Comparison of ENCODE assay signal across 10 mouse cellular contexts in genomic region chr7:109114950-109115349, GRCm38 (mm10). TPM values are rescaled to one million over a fixed set of nuclear protein-coding genes. Genes with fewer than 3 reads are reported as not detected.
A peak's percentile ranks its signal among the peaks of the same experiment; 100 is the strongest.
DNase-seq lines count a peak whose midpoint lies in the region; ATAC-seq and TF ChIP-seq lines count a peak whose summit lies in the region.
"Had no signal": no experiment of that assay in that cellular context is flagged by ENCODE, and none has a peak within 500 bp of the region (broad histone marks: within the 10 kb centered on the region; RNA-seq: fewer than 3 reads in every experiment).

No protein-coding gene starts in this region.

- TF ChIP-seq CTCF in brain, embryonic 14.5 days (IDR thresholded peaks at IDR 0.05; ENCODE audit: borderline replicate concordance, extremely low read depth, insufficient read depth, insufficient read length): no peak

- H3K36me3 ChIP-seq in hindbrain, embryonic 16.5 days (ENCODE audit: control insufficient read depth, insufficient read depth, low read length): no peaks in the 10 kb centered on the region
- no peaks in the 10 kb centered on the region for H3K36me3 ChIP-seq in midbrain, embryonic 16.5 days (ENCODE audit: control insufficient read depth, insufficient read depth, low read length)
- H3K36me3 ChIP-seq: limb, embryonic 12.5 days had no signal

- H3K4me3 ChIP-seq in hindbrain, embryonic 16.5 days (ENCODE audit: low read length): no peak overlapping the region
- no peak overlapping the region for H3K4me3 ChIP-seq in midbrain, embryonic 16.5 days (ENCODE audit: low read depth, low read length)
- H3K4me3 ChIP-seq: limb, embryonic 12.5 days had no signal

- H3K9me3 ChIP-seq in hindbrain, embryonic 16.5 days (ENCODE audit: control insufficient read depth, low read length): no peaks in the 10 kb centered on the region
- no peaks in the 10 kb centered on the region for H3K9me3 ChIP-seq in midbrain, embryonic 16.5 days (replicated peaks; ENCODE audit: control insufficient read depth, low read length, poor library complexity, severe bottlenecking)
- H3K9me3 ChIP-seq: limb, embryonic 12.5 days had no signal

- TF ChIP-seq POLR2A in brain, embryonic 14.5 days (IDR thresholded peaks at IDR 0.05; ENCODE audit: borderline replicate concordance, extremely low read depth, insufficient read depth, insufficient read length, poor library complexity, severe bottlenecking): no peak

- no peaks in the 10 kb centered on the region for H3K27me3 ChIP-seq in hindbrain, embryonic 16.5 days (replicated peaks; ENCODE audit: control insufficient read depth, insufficient read depth, low read length)
- H3K27me3 ChIP-seq in midbrain, embryonic 16.5 days (ENCODE audit: control insufficient read depth, insufficient read depth, low read depth, low read length): no peaks in the 10 kb centered on the region
- H3K27me3 ChIP-seq: limb, embryonic 12.5 days had no signal

- peak; percentile 72 for ATAC-seq in hindbrain, embryonic 16.5 days
- peak; percentile 87 for ATAC-seq in midbrain, embryonic 16.5 days

- no peak overlapping the region for H3K4me2 ChIP-seq in hindbrain, embryonic 16.5 days (ENCODE audit: low read length)
- H3K4me2 ChIP-seq in midbrain, embryonic 16.5 days (ENCODE audit: low read length): no peak overlapping the region
- H3K4me2 ChIP-seq: limb, embryonic 12.5 days had no signal

- H3K27ac ChIP-seq in hindbrain, embryonic 16.5 days (ENCODE audit: low read depth, low read length): no peak overlapping the region
- peak overlapping the region; percentile 44 for H3K27ac ChIP-seq in midbrain, embryonic 16.5 days (ENCODE audit: low read length)
- H3K27ac ChIP-seq: limb, embryonic 12.5 days had no signal

- peak; percentile 91 for DNase-seq in brain, embryonic 14.5 days (ENCODE audit: low read depth)
- peak; percentile 47 for DNase-seq in embryo, embryonic 9.5 days (ENCODE audit: extremely low spot score)
- DNase-seq in ovary, postnatal 10 days (ENCODE audit: low spot score): no peak
- no peak for DNase-seq in layer of hippocampus, adult 18-20 months (ENCODE audit: low spot score in 2 of 2)
- no peak for DNase-seq in urinary bladder, postnatal 25 days (ENCODE audit: low spot score)
- no peak for DNase-seq in lung, postnatal 36 days
- DNase-seq: gastrocnemius, postnatal 14 days had no signal

- WGBS in hindbrain, embryonic 16.5 days: 18% methylated on average over 10 of the region's 10 CpGs
- WGBS in midbrain, embryonic 16.5 days: 13% methylated on average over 10 of the region's 10 CpGs

- no peak overlapping the region for H3K9ac ChIP-seq in hindbrain, embryonic 16.5 days (ENCODE audit: low read depth, low read length)
- H3K9ac ChIP-seq in midbrain, embryonic 16.5 days (ENCODE audit: low read depth, low read length): no peak overlapping the region
- H3K9ac ChIP-seq: limb, embryonic 12.5 days had no signal

- peaks cover 8% of the 10 kb centered on the region for H3K4me1 ChIP-seq in hindbrain, embryonic 16.5 days (ENCODE audit: control insufficient read depth, insufficient read depth, low read depth, low read length)
- peaks cover 6% of the 10 kb centered on the region for H3K4me1 ChIP-seq in midbrain, embryonic 16.5 days (ENCODE audit: control insufficient read depth, insufficient read depth, low read length)

RNA-seq across cellular contexts. Expression of gene Ric3, which starts 31.8 kb away (rescaled TPM):
- polyA plus RNA-seq in brain, embryonic 14.5 days (2012; rRNA removed): 22.3 and 25.0 TPM in 2 replicates
- 32.2 and 34.3 TPM in 2 replicates for polyA plus RNA-seq in hindbrain, embryonic 16.5 days (2015; fragmentation: Nextera tagmentation; extraction: Ambion mirVana)
- polyA plus RNA-seq in midbrain, embryonic 16.5 days (2015; fragmentation: Nextera tagmentation; extraction: Ambion mirVana): 36.1 and 38.0 TPM in 2 replicates
- 10 to 100 TPM; 67.2 to 72.2 TPM for total RNA-seq in layer of hippocampus, adult 18-20 months (2021)

Comparison
In these comparisons a context has a peak if more than half of its experiments do, and no peak if none do; other contexts are left out.
1. DNase-seq: peak in brain, embryonic 14.5 days (single experiment) and embryo, embryonic 9.5 days (single experiment); none in ovary, postnatal 10 days (single experiment), layer of hippocampus, adult 18-20 months (0 of 2), urinary bladder, postnatal 25 days (single experiment) and lung, postnatal 36 days (single experiment).